Mouse (Mus musculus) limb, embryonic 14.5 days (tissue): ENCODE measurements around the gene Ctnnd2. TPM values are rescaled to one million over a fixed set of nuclear protein-coding genes. Genes with fewer than 3 reads are reported as not detected.

Source experiments
- ATAC-seq: fragments of 200-750 bp; cut with Nextera tagmentation; 2 replicates; pipeline ENCODE4 v1.8.0; 2017; ENCODE audit warnings: low read depth, moderate number of reproducible peaks, moderate TSS enrichment; ENCODE audit not compliant: low FRiP score
- DNase-seq: peaks from one replicate; pipeline ENCODE4 v3.0.0-alpha.2; 2015; ENCODE audit warnings: low spot score
- H3K27ac ChIP-seq: fragments of 300-500 bp; sonication (generic); replicated peaks from 2 replicates; pipeline ENCODE4 v1.5.1; 2014; ENCODE audit warnings: low read depth, mild to moderate bottlenecking, low read length, moderate library complexity, mixed read lengths
- H3K27me3 ChIP-seq: fragments of 300-500 bp; sonication (generic); 2 replicates; pipeline ENCODE4 v1.6.1; 2014; ENCODE audit warnings: low read length, mixed read lengths; ENCODE audit not compliant: control insufficient read depth, insufficient read depth
- H3K36me3 ChIP-seq: fragments of 300-500 bp; sonication (generic); 2 replicates; pipeline ENCODE4 v1.6.1; 2014; ENCODE audit warnings: mild to moderate bottlenecking, low read length, moderate library complexity, mixed read lengths; ENCODE audit not compliant: control insufficient read depth, insufficient read depth
- H3K4me1 ChIP-seq: fragments of 300-500 bp; sonication (generic); 2 replicates; pipeline ENCODE4 v1.6.1; 2014; ENCODE audit warnings: antibody characterized with exemption, low read length, mixed read lengths; ENCODE audit not compliant: control insufficient read depth, insufficient read depth
- H3K4me2 ChIP-seq: fragments of 300-500 bp; sonication (generic); replicated peaks from 2 replicates; pipeline ENCODE4 v1.6.1; 2014; ENCODE audit warnings: low read depth, mild to moderate bottlenecking, low read length, moderate library complexity; ENCODE audit not compliant: severe bottlenecking
- H3K4me3 ChIP-seq: fragments of 300-500 bp; sonication (generic); replicated peaks from 2 replicates; pipeline ENCODE4 v1.5.1; 2014; ENCODE audit warnings: low read length
- H3K9ac ChIP-seq: fragments of 300-500 bp; sonication (generic); 2 replicates; pipeline ENCODE4 v1.6.1; 2014; ENCODE audit warnings: mild to moderate bottlenecking, low read depth, low read length, moderate library complexity; ENCODE audit not compliant: severe bottlenecking
- H3K9me3 ChIP-seq: fragments of 300-500 bp; sonication (generic); 2 replicates; pipeline ENCODE4 v1.6.1; 2016; ENCODE audit warnings: low read length; ENCODE audit not compliant: control insufficient read depth
- POLR2A ChIP-seq: fragments of 200-500 bp; IDR thresholded peaks from 2 replicates; pipeline ENCODE4 v1.8.0; 2012; ENCODE audit warnings: inconsistent platforms, mild to moderate bottlenecking, moderate library complexity, borderline replicate concordance; ENCODE audit not compliant: insufficient read depth, insufficient read length; ENCODE audit errors: extremely low read depth
- WGBS: fragments of 180-500 bp; shearing (Covaris S2); extraction: QIAGEN DNeasy Blood & Tissue Kit; methylation state at CpG from one replicate; pipeline ENCODE4 v1.1.7; 2014; 5-methylcytosine and 5-hydroxymethylcytosine counted together
- polyA plus RNA-seq, 2 experiments: library from polyadenylated mRNA; depleted of rRNA in 1 of 2; stranded (reverse) in 1 of 2; unstranded in 1 of 2; fragments of >200 nt; fragmentation: Nextera tagmentation in 1 of 2; extraction: Ambion mirVana in 1 of 2; gene quantifications; 2 replicates each; pipeline versions ENCODE4 v1.2.1 to v1.2.3; 2012 to 2014

Gene Ctnnd2
- polyA plus RNA-seq, 2 experiments, result 3.6 to 4.2 TPM

DNA sequence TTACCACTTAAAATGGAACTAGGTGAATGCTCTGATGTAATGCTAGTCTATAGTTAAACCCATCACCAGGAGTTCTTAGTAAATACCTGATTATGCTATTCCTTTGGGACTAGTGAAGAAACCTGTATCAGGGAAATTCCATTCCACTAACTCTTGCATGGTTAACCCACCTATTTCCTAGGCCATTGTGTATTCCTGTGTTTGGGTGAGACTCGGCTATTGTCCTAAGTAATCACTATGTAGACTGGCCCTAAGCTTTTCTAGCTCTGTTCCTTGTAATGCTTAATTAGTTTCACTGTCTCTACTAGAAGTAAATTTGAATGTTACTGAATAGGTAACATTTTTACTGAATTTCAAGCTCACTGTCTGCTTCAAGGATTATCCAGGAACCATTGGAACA, 14.4 kb upstream of the Ctnnd2 start:
- Histone ChIP-seq H3K9me3 (no peaks in the 10 kb centered on the region), H3K4me1 (no peaks in the 10 kb centered on the region), H3K27ac (no peak overlapping the region), H3K27me3 (no peaks in the 10 kb centered on the region), H3K9ac (no peak overlapping the region), H3K4me3 (no peak overlapping the region), H3K4me2 (no peak overlapping the region), H3K36me3 (no peaks in the 10 kb centered on the region)
- DNase-seq, result no peak
- ATAC-seq, result no peak
- 88% methylated on average over 1 of the region's 1 CpGs for WGBS
- TF ChIP-seq POLR2A, result no peak

GRCm38 (mm10) chr15:30170031-30170430, 2.4 kb upstream of the Ctnnd2 start:
- H3K36me3 ChIP-seq, result no peaks in the 10 kb centered on the region
- peaks cover 30% of the 10 kb centered on the region for H3K27me3 ChIP-seq
- peaks cover 6% of the 10 kb centered on the region; the same call in 1 of the 2 replicates for H3K4me1 ChIP-seq
- ATAC-seq, result no peak
- no peak for TF ChIP-seq POLR2A
- DNase-seq, result no peak
- H3K9me3 ChIP-seq, result no peaks in the 10 kb centered on the region
- H3K9ac ChIP-seq, result no peak overlapping the region
- WGBS, result 66% methylated on average over 8 of the region's 8 CpGs
- H3K4me3 ChIP-seq, result no peak overlapping the region
- no peak overlapping the region for H3K27ac ChIP-seq
- no peak overlapping the region for H3K4me2 ChIP-seq

GRCm38 (mm10) chr15:30171493-30172195, 749 bp upstream of the Ctnnd2 start:
- Histone ChIP-seq H3K4me3 (peak overlapping the region; percentile 66), H3K9ac (peak overlapping the region; percentile 48), H3K27me3 (peaks cover 31% of the 10 kb centered on the region), H3K4me2 (peak overlapping the region; percentile 98), H3K4me1 (peaks cover 6% of the 10 kb centered on the region; the same call in 1 of the 2 replicates), H3K36me3 (no peaks in the 10 kb centered on the region), H3K9me3 (no peaks in the 10 kb centered on the region), H3K27ac (no peak overlapping the region)
- WGBS, result 18% methylated on average over 11 of the region's 11 CpGs
- DNase-seq (no peak), ATAC-seq (no peak)
- no peak for TF ChIP-seq POLR2A

- peaks cover 31% of the 10 kb centered on the region for H3K27me3 ChIP-seq
- under 1% methylated on average over 26 of the region's 29 CpGs for WGBS
- peak overlapping the region; percentile 98 for H3K4me2 ChIP-seq
- no peak for TF ChIP-seq POLR2A
- H3K9me3 ChIP-seq, result no peaks in the 10 kb centered on the region
- no peak overlapping the region for H3K27ac ChIP-seq
- peak overlapping the region; percentile 66 for H3K4me3 ChIP-seq
- H3K4me1 ChIP-seq, result peaks cover 6% of the 10 kb centered on the region; the same call in 1 of the 2 replicates
- H3K36me3 ChIP-seq, result no peaks in the 10 kb centered on the region
- peak; percentile 27; the same call in 1 of the 2 replicates for ATAC-seq
- peak; percentile 27 for DNase-seq
- peak overlapping the region; percentile 48 for H3K9ac ChIP-seq
These were observed 1.1 kb downstream of the Ctnnd2 start for GRCm38 (mm10) chr15:30173370-30173941.

DNA sequence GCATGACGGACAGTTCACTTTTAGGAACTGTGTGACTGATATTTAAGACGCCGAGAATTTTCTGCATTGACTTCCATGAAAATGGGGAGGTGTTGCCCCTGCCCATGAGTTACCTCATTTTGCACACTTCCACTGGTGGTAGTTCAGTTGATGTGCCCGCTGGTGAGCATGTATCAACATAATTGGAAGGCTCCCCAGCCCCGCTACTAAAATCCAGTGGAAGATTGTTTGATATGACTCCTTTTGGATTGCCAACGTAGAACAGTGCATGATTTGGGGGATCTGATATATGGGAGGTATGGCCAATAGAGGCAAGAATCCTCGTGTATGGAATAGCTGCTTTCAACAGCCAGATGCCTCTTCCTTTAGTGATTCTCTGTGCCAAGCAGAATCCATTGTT, 1.9 kb downstream of the Ctnnd2 start:
- H3K4me3 ChIP-seq, result no peak overlapping the region
- 55% methylated on average over 7 of the region's 7 CpGs for WGBS

More for the DNA sequence above, 1.9 kb downstream of the Ctnnd2 start:
- peaks cover 31% of the 10 kb centered on the region for H3K27me3 ChIP-seq
- no peak for ATAC-seq
- no peak for TF ChIP-seq POLR2A
- no peaks in the 10 kb centered on the region for H3K36me3 ChIP-seq
- no peak for DNase-seq
- peaks cover 6% of the 10 kb centered on the region; the same call in 1 of the 2 replicates for H3K4me1 ChIP-seq
- no peak overlapping the region for H3K27ac ChIP-seq
- no peak overlapping the region for H3K9ac ChIP-seq
- H3K9me3 ChIP-seq, result no peaks in the 10 kb centered on the region
- H3K4me2 ChIP-seq, result no peak overlapping the region
